Mouse (Mus musculus) telencephalon, adult 2 months (tissue): ENCODE measurements at regions not wholly inside any gene's neighbourhood (a gene's known extent, or its start where the extent isn't known, plus 50 kb on each side); places are given as distances from the start of the nearest gene placed in this dataset.

Experiments used
- DNase-seq: peaks from one replicate; pipeline ENCODE4 v3.0.0-alpha.2; 2011; ENCODE audit warnings: low read depth, low spot score

DNA sequence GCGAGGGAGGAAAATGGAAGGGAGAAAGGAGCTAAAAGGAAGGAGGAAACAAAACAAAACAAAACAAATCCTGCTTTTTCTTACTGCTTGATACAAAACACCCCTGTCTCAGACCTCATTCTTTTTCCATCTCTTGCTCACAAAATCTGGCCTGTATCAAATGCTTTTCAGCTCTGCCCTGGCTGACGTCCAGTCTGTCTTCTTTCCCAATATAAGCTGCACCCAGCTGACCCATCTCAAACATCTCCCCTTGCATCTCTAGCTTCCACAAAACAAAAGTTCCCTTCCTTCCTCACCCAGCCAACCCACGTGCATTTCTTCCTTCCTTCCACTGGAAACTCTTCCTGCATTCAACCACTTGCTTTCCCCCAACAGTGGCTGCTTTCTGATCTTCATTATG, 183.1 kb upstream of the Usp25 start:
- DNase-seq: no peak

DNA sequence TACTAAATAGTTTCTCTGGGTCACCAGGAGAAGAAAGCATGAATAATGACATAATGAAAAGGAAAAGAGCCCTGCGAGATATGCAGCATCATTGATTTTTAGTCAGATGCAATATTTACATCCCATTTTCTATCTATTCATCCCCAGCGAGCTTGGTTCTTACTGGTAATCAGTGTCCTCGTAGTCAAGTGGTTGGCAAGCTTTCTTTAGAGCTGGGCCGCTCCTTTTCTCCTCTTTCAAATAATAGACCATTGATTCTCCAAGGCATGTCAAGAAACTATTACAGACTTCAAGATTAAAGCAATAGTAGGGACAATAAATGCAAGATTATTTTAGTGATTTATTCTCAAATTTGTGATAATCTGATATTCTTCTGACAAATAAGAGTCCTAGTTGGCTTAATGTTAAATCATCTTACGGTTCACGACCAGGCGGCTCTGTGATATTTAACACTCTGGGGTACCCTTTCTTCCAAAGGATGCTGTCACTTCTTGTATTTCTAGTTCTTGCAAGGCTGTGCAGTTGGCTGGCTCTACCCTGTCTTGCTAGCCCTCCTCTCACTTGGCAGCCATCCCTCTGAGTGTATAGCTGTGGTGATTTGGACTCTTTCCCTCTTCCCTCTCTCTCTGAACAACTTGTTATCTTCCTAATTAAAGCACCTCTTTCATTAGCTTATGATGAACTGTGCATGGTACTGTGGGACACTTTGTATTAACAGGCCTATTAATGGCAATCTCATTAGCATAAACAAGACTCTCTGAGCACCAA, 185.6 kb upstream of the Usp25 start:
- DNase-seq: no peak

DNA sequence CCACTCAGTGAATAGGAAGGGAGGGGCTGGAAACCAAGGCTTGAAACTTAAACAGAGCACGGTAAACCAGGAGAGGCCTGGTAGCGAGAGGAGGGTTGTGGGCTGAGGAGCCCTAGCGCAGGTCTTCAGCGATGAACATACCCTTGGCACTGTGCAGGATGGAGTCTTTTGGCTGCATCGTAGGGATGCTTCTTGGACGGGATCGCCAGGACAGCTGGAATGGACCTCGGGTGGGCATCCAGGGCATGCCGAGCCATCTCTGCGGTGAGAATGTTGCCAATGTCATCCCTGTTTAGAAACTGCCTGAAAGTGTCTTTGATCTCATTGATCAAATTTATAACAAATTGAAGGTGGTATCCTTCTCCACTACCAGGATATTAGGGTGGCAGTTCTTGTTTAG, 192.2 kb upstream of the Usp25 start:
- no peak for DNase-seq

GRCm38 (mm10) chr16:76816056-76816885, 197.2 kb upstream of the Usp25 start:
- no peak for DNase-seq

GRCm38 (mm10) chr16:76803725-76804124, 209.8 kb upstream of the Usp25 start:
- no peak for DNase-seq

- DNase-seq: no peak
These were observed 226.9 kb upstream of the Usp25 start for GRCm38 (mm10) chr16:76786405-76787155.

GRCm38 (mm10) chr16:76782656-76783055, 230.8 kb upstream of the Usp25 start:
- no peak for DNase-seq

DNA sequence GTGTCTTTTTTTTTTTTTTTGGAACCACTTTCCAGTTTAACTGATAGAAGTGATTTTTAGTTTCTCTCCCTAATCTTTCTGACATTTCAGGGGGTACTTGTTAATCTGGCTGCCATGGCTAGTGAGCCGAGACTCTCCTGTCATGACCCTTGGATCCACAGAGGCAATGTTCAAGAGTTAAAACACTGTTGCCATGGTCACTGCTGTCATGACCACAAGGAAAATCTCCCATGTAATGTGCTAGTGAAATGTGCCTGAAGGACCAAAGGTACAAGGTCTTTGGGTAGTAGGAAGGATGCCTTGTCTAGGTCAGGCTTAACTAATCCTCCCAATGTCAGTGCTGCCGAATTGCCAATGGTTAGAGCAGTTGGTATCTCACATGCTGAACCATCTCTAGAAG, 237.7 kb upstream of the Usp25 start:
- DNase-seq: no peak

DNA sequence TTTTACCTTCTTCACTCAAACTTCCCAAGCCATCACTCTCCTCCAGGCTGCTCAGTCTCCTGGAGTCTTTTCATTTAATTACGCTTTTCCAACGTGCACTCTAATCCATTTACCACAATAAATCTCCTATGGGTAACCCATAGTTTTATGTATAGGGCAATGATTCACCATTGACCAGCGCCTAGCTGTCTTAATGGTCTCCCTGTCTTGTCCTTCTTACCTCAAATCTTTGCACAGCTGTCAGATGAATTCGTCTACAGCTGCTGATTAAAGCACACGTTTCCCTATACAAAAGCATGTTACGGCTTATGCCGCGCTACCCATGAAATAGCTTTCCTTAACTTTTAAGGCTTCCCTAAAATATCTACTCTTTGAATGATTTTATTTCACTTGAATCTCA, 239.5 kb upstream of the Usp25 start:
- DNase-seq: no peak

- DNase-seq: no peak
These were observed 240.0 kb upstream of the Usp25 start for GRCm38 (mm10) chr16:76773466-76773865.

DNA sequence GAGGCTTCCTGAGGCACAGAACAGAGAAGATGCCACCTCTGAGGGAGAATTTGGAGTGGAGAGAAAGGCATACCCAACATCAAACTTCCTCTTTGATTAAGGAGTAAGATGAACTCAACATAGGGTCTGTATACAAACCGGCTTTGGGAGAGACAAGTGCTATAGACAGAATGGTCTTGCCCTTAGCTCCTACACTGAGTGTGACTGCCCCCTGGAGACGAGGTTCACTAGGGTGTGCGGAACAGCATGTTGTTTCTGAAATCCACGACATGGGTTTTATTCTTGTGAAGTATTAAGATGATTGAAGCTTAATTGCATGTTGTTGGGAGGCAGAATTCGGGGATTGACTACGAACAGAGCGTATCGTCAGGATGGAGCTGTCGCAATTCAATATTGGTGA, 244.9 kb upstream of the Usp25 start:
- DNase-seq: no peak

DNA sequence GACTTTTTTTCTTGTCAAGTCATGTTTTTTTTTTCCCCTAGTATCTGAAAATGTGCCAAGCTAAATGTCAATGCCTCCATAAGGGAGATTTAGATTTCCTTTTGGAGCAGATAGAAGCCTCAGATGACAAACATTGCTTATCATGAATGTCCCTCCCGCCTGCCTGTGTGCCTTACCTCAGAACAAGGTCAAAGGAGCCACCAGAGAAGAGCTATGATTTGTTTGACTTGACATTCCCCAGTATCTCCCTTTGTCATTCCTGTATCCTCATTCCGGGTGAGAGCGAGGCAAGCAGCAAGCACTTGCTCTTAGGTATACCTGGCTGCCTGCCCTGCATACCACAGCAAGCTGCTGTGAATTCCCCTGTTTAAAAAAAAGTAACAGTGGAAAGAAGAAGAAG, 246.9 kb upstream of the Usp25 start:
- no peak for DNase-seq

DNA sequence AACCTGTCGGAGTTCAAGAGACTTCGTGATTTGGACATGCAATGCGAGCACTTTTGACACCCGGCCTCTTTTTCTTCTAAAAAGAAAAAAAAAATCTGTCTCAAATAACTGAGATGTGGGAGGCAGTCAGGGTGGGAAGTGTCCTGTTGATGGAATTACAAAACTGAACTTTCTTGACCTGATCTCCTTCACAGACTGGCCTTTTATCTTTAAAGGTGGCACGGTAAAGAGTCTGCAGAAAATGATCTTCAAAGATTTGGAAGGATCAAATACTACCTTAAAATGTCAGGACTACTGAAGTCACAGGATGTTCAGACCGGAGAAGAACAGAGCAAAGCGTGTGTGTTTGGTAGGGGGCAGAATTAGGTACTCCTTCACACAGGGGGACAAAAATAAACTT, 248.0 kb upstream of the Usp25 start:
- DNase-seq: no peak

DNA sequence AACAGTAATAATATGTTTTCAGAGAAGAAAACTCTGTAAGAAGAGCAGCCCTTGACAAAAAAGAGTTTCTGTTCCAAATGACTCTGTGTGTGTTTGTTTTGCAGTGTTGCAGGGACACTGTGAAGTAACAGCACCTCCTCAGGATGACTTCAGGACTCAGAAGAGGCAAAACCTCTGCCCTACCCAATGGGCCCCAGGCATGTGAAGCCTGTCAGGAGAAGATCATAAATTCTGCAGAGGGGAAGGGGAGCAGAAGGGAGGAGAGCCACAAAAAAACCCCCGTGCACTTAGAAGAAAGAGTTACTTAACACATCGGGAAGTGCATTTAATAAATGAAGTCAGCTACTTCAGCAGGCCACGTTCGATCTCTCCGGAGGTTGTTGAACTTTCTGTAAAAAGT, 248.5 kb upstream of the Usp25 start:
- DNase-seq: no peak

GRCm38 (mm10) chr16:76762619-76763283, 250.8 kb upstream of the Usp25 start:
- no peak for DNase-seq

GRCm38 (mm10) chr16:76761848-76762247, 251.7 kb upstream of the Usp25 start:
- no peak for DNase-seq

GRCm38 (mm10) chr16:76761004-76761403, 252.5 kb upstream of the Usp25 start:
- DNase-seq: no peak

- no peak for DNase-seq
These were observed 258.6 kb upstream of the Usp25 start for GRCm38 (mm10) chr16:76754871-76755270.

DNA sequence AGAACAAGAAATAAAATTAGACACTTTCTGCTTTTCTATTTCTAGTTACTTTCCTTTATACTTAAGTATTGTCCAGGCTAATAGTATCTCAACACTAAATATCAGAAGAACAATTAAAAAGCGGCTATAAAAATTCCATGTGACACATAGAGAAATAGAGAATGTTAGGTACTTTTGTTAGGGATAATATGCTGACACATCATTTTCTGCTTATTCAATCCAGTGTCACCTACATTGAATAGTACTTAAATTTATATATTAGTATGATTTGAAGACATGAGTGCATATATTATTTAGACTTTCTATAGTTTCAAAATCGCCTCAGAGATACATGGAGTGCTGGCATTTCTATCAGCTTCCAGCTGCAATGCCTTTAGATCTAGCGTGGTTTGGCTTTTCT, 267.1 kb upstream of the Usp25 start:
- DNase-seq: no peak

- DNase-seq: no peak
These were observed 272.4 kb upstream of the Usp25 start for GRCm38 (mm10) chr16:76741141-76741540.

DNA sequence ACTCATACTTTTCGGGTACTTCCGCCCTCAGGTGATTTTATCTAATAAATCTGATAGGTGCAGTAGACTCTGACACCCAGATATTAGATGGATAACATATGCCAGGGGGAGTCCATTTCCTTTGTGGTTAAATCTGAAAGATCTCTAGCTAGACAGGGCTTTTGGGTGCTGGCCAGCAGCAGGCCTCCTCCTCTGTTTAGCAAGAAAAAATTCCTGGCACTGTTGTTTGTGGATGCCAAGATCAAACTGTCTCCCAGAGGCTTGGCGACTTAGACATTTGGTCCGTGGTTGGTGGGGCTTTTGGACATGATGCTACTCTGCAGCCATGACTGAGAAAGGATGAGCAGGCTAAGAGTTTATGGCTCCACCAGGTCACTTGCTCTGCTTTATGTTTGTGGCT, 287.5 kb upstream of the Usp25 start:
- DNase-seq: no peak

GRCm38 (mm10) chr16:76725271-76725670, 288.2 kb upstream of the Usp25 start:
- no peak for DNase-seq
